Mouse (Mus musculus) megakaryocyte, embryonic 14.5 days (primary cell): ENCODE results near the gene Zfp169. TPM values are rescaled to one million over a fixed set of nuclear protein-coding genes. Genes with fewer than 3 reads are reported as not detected.

Experiments
- H3K27me3 ChIP-seq: replicated peaks from 2 replicates; pipeline ENCODE3; 2012; ENCODE audit warnings: inconsistent platforms
- H3K36me3 ChIP-seq: replicated peaks from 2 replicates; pipeline ENCODE3; 2012; ENCODE audit warnings: low read length, inconsistent platforms, mixed read lengths
- H3K4me1 ChIP-seq: 2 replicates; pipeline ENCODE4 v1.6.1; 2012; ENCODE audit warnings: inconsistent platforms
- H3K4me3 ChIP-seq: replicated peaks from 2 replicates; pipeline ENCODE3; 2012; ENCODE audit warnings: moderate library complexity, mild to moderate bottlenecking, inconsistent platforms
- H3K9me3 ChIP-seq: 2 replicates; pipeline ENCODE4 v1.6.1; 2012; ENCODE audit warnings: inconsistent platforms
- FLI1 ChIP-seq: IDR thresholded peaks from 2 replicates; pipeline ENCODE4 v1.6.1; 2012; ENCODE audit warnings: low read length, inconsistent platforms, mixed read lengths
- GATA1 ChIP-seq: IDR thresholded peaks from 3 replicates; pipeline ENCODE4 v1.6.1; 2012; ENCODE audit warnings: mixed read lengths, low read length, inconsistent platforms, borderline replicate concordance
- polyA plus RNA-seq: library from polyadenylated mRNA; stranded (reverse); fragments of >175 nt; gene quantifications from 2 replicates; pipeline ENCODE4 v1.2.3, GENCODE M21; 2012; ENCODE audit warnings: low replicate concordance; ENCODE audit not compliant: insufficient read depth

Zfp169 gene
- polyA plus RNA-seq: 0.30 TPM in 1 of 2 replicates, not detected in the other

- Histone ChIP-seq H3K27me3 (no peaks in the 10 kb centered on the region), H3K9me3 (peaks cover under 1% of the 10 kb centered on the region; the same call in 1 of the 2 replicates), H3K4me3 (peak within 1 kb of the TSS; percentile 95), H3K36me3 (peaks cover 10% of the 10 kb centered on the region), H3K4me1 (peaks cover 29% of the 10 kb centered on the region)
- TF ChIP-seq FLI1 (no peak), GATA1 (no peak)
Observed at GRCm38 (mm10) chr13:48513003-48513929, at the start of gene Zfp169, which contains the start of gene A830005F24Rik. TSS of gene Zfp169 (minus strand) at chr13:48513451. TSS of gene A830005F24Rik (plus strand) at chr13:48513570.

DNA sequence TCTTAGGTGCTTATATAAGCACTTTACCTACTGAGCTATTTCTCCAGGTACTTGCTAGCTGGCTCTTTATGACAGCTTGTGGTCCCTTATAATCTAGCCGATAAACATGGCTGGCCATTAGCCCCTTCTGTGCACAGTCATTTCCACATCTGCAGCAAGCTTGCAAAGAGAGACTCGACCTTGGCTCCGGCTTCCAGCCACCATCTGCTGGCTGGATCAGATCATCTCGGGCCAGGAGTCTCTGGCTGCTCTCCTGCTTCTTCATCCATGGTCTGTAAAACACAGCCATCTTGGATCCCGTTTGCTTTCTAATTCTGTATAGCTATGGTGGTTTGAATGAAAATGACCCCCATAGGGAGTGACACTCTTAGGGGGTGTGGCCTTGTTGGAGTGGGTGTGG, 49.1 kb upstream of the Zfp169 start:
- Histone ChIP-seq H3K4me1 (peaks cover 16% of the 10 kb centered on the region), H3K36me3 (no peaks in the 10 kb centered on the region), H3K4me3 (no peak overlapping the region), H3K27me3 (no peaks in the 10 kb centered on the region), H3K9me3 (peaks cover 15% of the 10 kb centered on the region)
- TF ChIP-seq GATA1 (no peak), FLI1 (no peak)

- Histone ChIP-seq H3K4me1 (peaks cover 11% of the 10 kb centered on the region), H3K36me3 (no peaks in the 10 kb centered on the region), H3K9me3 (peaks cover 15% of the 10 kb centered on the region), H3K27me3 (no peaks in the 10 kb centered on the region), H3K4me3 (no peak overlapping the region)
- TF ChIP-seq FLI1: no peak
- no peak for TF ChIP-seq GATA1
Observed at GRCm38 (mm10) chr13:48561481-48561880, 48.2 kb upstream of the Zfp169 start.

DNA sequence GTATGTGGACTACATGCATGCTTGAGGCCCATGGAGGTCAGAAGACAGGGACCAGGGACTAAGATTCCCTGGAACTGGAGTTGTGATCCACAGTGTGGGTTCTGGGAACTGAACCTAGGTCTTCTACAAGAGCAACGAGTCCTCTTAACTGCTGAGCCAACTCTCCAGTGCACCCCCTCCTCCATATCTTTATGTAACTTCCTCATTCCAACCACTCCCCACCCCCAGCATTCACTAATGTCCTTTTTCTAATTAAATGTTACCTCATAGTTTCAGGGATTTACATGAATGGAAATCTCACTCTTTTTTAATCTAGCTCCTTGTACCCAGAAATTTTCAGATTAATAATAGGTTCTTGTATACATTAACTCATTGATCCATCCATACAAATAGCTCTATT, 42.7 kb upstream of the Zfp169 start:
- TF ChIP-seq GATA1: no peak
- TF ChIP-seq FLI1: no peak
- Histone ChIP-seq H3K4me1 (peaks cover 15% of the 10 kb centered on the region), H3K27me3 (peaks cover 4% of the 10 kb centered on the region), H3K9me3 (peaks cover 3% of the 10 kb centered on the region; the same call in 1 of the 2 replicates), H3K4me3 (no peak overlapping the region), H3K36me3 (no peaks in the 10 kb centered on the region)

GRCm38 (mm10) chr13:48554552-48554951, 41.3 kb upstream of the Zfp169 start:
- Histone ChIP-seq H3K27me3 (peaks cover 4% of the 10 kb centered on the region), H3K4me1 (peaks cover 25% of the 10 kb centered on the region), H3K36me3 (no peaks in the 10 kb centered on the region), H3K9me3 (peaks cover 3% of the 10 kb centered on the region; the same call in 1 of the 2 replicates), H3K4me3 (no peak overlapping the region)
- no peak for TF ChIP-seq FLI1
- no peak for TF ChIP-seq GATA1

GRCm38 (mm10) chr13:48553511-48553910, 40.3 kb upstream of the Zfp169 start:
- Histone ChIP-seq H3K9me3 (no peaks in the 10 kb centered on the region), H3K4me1 (peaks cover 27% of the 10 kb centered on the region), H3K36me3 (no peaks in the 10 kb centered on the region), H3K27me3 (peaks cover 4% of the 10 kb centered on the region), H3K4me3 (no peak overlapping the region)
- TF ChIP-seq GATA1: no peak
- TF ChIP-seq FLI1: no peak

DNA sequence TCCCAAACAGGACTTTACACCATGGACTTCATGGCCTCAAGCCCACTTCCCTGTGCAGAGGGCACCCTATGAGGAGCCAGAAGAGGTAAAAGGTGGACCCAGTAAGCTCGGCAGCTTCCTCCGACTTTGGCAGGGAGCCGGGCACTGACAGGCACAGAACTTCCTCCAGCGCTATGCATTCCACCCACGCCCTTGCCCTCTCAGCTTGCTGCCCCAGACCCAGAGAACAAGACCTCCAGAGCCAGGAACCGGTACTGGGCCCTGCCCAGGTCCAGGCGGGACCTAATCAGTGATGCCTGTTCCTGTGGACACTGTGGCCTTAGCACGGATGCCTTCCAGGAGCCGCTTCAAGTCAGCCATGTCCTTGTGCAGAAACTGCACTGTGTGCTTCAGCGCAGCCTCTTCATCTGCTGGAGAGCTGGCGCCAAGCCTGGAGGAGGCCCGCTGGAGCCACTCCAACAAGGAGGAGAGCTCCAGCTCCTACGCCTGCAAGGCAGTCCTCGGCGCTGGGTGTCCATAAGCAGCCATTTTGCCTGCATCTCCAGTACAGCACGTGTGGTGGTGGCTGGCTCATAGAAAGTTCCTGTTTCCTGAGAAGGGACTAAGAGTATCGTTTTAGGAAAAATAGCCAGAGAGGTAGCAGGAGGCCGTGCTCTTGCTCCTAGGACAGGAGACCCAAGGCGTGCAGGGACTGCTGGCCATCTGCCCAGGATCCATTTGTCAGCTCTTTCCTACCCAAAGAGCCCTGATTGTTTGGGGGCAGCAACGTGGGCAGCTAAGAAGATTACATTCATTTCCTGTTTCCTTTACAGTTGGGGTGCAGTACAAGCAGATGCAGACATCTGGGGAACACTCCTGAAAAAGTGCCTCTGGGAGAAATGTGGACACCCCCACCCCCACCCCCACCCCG, 39.2 kb upstream of the Zfp169 start:
- Histone ChIP-seq H3K36me3 (no peaks in the 10 kb centered on the region), H3K4me3 (no peak overlapping the region), H3K9me3 (no peaks in the 10 kb centered on the region), H3K4me1 (peaks cover 27% of the 10 kb centered on the region), H3K27me3 (peaks cover 4% of the 10 kb centered on the region)
- TF ChIP-seq GATA1: no peak
- no peak for TF ChIP-seq FLI1

DNA sequence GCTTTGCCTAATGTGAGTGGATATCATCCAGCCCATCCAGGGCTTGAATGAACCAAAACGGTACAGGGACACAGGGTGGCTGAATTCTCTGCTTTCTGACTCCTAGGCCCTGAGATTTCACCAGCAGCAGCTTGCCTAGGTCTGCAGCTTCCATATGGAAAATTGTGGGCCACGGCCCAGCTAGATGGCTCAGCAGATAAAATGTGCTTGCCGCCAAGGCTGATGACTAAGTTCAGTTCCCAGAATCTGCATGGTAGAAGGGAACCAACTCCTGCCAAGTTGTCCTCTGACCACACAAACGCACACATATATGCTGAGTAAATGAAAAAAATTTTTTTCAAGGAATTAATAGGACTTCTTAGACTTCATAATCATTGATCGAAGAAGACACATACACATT, 35.0 kb upstream of the Zfp169 start:
- Histone ChIP-seq H3K4me1 (peaks cover 44% of the 10 kb centered on the region), H3K4me3 (no peak overlapping the region)
- no peak for TF ChIP-seq FLI1
- no peak for TF ChIP-seq GATA1

DNA sequence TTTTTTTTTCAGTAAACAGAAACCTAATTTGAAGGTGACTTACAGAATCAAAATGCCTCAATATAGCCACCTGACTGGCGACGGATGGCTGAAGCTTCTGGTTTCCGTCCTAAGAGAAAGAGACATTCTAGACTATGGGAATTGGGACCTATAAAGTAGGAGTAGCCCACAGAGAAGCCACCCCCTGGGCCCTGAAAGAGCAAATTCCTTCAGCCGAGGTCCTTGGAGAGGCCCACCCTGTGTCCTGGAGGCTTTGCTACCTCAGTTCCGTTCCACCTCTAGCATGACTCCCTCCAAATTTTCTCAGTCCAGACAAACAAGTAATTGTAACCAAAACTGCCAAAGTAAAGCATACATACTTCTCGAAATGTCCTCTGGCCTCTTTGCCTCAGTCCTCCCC, 34.4 kb upstream of the Zfp169 start:
- TF ChIP-seq FLI1 (no peak), GATA1 (no peak)
- H3K9me3 ChIP-seq: no peaks in the 10 kb centered on the region
- H3K36me3 ChIP-seq: no peaks in the 10 kb centered on the region
- no peak overlapping the region for H3K4me3 ChIP-seq
- H3K27me3 ChIP-seq: peaks cover 4% of the 10 kb centered on the region
- H3K4me1 ChIP-seq: peaks cover 41% of the 10 kb centered on the region

More for the DNA sequence above, 35.0 kb upstream of the Zfp169 start:
- H3K36me3 ChIP-seq: no peaks in the 10 kb centered on the region
- no peaks in the 10 kb centered on the region for H3K9me3 ChIP-seq
- H3K27me3 ChIP-seq: peaks cover 4% of the 10 kb centered on the region
